Mouse (Mus musculus): ENCODE results near the gene Ggcx. TPM values are rescaled to one million over a fixed set of nuclear protein-coding genes. Genes with fewer than 3 reads are reported as not detected.

Gene Ggcx
- polyA plus RNA-seq, 1 experiment from 2014 or later = 21.8 TPM

DNA sequence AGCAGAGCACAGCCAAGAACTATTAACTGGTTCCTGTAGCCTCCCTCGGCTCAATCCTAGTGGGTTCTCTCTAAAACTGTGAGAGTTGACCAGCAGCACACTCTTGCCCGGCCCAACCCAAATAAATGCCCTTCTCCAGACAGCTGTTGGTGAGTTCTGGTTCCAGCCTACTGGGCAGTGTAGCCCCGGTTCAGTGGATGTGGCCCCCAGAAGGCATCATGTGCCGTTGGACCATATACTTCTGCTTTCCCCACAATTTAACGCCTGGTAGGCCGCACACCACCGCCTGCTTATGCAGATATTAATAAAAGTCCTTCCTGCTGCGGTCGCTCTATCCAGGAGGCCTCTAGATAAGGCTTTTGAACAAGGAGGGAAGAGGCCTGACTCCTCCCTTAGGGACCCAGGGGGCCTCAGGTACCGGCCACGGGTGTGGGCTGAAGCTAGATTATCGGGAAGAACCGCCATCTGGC lies 24.6 kb upstream of the Ggcx start:
- under 1% methylated on average over 13 of the region's 13 CpGs for WGBS (ENCODE audit: insufficient replicate concordance)
- Histone ChIP-seq H3K4me1 (peaks cover 76% of the 10 kb centered on the region), H3K27ac (peak overlapping the region; percentile 99), H3K4me2 (peak overlapping the region; percentile 78), H3K36me3 (peaks cover 64% of the 10 kb centered on the region), H3K9me3 (replicated peaks) (no peaks in the 10 kb centered on the region), H3K9ac (peak overlapping the region; percentile 98), H3K27me3 (replicated peaks) (no peaks in the 10 kb centered on the region), H3K4me3 (peak overlapping the region; percentile 84)
- ATAC-seq = peak; percentile 92

DNA sequence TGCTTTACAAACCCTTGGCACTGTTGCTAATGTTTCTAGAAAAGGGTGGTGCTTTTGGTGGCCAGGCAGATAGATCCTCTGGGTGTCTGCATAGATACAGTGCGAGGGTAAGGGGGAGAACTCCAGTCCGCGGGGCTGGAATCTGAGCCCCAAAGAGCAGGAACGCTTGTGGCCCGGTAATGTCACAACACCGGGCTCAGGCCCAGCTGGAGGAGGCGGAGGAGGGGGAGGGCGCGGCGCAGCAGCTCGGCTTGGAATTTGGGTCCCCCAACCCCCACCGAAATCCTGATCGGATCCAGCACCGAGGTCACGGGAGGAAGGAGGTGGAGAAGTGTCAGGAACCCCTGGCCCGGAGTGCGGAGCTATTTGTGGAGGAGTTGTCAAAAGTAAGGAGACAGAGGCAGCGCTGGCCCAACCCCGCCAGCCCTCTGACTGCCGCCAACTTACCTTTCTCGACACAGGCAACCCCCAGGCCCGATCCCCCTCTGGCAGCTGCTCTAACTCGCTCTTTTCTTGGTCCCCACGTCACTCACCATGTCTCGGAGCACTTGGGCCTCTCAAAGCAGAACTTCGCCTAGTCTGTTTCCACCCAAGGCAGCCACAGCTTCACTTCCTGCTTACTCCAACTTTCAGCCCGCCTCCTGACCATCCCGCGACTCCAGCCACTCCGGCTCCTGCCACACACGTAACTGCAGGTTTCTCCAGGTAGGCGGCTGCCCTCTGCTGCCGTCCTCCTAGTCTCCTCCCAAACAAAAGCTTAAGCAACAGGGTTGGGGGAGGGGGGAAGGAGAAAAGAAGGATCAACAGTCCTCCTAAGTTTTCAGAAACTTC lies 24.0 kb upstream of the Ggcx start, which contains the start of gene Vamp8:
Gene Vamp8, minus strand, starts transcription at position 763 of the 831 bp plus-strand sequence.
- Histone ChIP-seq H3K9ac (peak within 1 kb of the TSS; percentile 98), H3K27me3 (replicated peaks) (no peaks in the 10 kb centered on the region), H3K4me3 (peak within 1 kb of the TSS; percentile 84), H3K4me1 (peaks cover 76% of the 10 kb centered on the region), H3K27ac (peak within 1 kb of the TSS; percentile 99), H3K36me3 (peaks cover 63% of the 10 kb centered on the region), H3K9me3 (replicated peaks) (no peaks in the 10 kb centered on the region), H3K4me2 (peak within 1 kb of the TSS; percentile 78)
- WGBS (ENCODE audit: insufficient replicate concordance) = under 1% methylated on average over 33 of the region's 33 CpGs
- ATAC-seq = peak; percentile 34

DNA sequence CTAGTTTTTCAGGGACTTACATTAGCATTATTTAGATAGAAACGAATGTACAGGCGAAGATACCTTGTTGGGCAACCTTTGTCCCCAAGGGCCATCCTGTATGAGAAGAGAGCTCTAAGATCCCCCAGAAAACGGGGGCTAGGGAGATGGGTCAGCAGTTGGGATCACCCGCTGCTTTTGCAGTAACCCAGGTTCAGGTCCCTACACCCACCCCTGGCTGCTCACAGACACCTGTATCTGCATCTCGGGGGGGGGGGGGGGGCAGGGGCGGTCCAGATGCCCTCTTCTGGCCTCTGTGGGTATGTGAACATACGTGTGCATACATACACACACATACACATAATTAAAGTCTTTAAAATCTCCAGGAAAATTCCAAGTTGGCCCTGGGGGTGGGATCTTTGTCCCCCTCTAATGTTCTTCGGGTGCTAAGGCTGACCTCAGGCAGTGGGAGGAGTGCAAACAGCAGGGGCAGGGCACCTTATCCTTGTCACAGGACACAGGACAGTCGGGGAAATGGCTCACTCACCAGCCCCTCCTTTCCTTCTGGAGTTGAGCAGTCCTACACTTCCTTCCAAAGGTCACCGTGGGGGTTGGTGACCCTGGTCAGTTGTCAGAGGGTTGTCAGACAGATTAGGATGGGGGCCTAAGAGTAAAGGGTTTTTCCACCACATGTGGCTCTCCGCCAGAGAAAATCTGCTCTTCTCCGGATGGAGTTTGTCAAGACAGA lies 23.1 kb upstream of the Ggcx start:
- peak overlapping the region; percentile 84 for H3K4me3 ChIP-seq
- 1% methylated on average over 12 of the region's 12 CpGs for WGBS (ENCODE audit: insufficient replicate concordance)
- peak overlapping the region; percentile 99 for H3K27ac ChIP-seq
- H3K4me2 ChIP-seq = peak overlapping the region; percentile 78
- peaks cover 71% of the 10 kb centered on the region for H3K4me1 ChIP-seq
- ATAC-seq = peak; percentile 71
- H3K9me3 ChIP-seq (replicated peaks) = no peaks in the 10 kb centered on the region
- peaks cover 57% of the 10 kb centered on the region for H3K36me3 ChIP-seq
- no peaks in the 10 kb centered on the region for H3K27me3 ChIP-seq (replicated peaks)
- peak overlapping the region; percentile 98 for H3K9ac ChIP-seq

DNA sequence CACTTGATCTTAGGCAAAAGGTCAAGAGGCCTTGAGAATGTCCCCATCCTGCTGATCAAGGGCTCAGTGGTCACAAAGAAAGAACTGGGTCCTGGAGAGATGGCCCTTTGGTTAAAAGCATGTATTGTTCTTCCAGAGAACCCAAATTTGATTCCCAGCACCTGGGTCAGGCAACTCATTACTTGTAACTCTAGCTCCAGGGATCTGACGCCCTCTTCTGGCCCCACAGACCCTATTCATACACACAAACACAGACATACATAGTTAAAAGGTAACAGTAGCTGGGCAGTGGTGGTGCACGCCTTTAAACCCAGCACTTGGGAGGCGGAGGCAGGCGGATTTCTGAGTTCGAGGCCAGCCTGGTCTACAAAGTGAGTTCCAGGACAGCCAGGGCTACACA lies 21.8 kb upstream of the Ggcx start:
- Histone ChIP-seq H3K36me3 (peaks cover 46% of the 10 kb centered on the region), H3K4me3 (peak overlapping the region; percentile 84), H3K9me3 (replicated peaks) (no peaks in the 10 kb centered on the region), H3K27me3 (replicated peaks) (no peaks in the 10 kb centered on the region), H3K27ac (peak overlapping the region; percentile 83), H3K4me1 (peaks cover 66% of the 10 kb centered on the region), H3K9ac (no peak overlapping the region), H3K4me2 (peak overlapping the region; percentile 78)
- 89% methylated on average over 5 of the region's 5 CpGs for WGBS (ENCODE audit: insufficient replicate concordance)
- no peak for ATAC-seq

DNA sequence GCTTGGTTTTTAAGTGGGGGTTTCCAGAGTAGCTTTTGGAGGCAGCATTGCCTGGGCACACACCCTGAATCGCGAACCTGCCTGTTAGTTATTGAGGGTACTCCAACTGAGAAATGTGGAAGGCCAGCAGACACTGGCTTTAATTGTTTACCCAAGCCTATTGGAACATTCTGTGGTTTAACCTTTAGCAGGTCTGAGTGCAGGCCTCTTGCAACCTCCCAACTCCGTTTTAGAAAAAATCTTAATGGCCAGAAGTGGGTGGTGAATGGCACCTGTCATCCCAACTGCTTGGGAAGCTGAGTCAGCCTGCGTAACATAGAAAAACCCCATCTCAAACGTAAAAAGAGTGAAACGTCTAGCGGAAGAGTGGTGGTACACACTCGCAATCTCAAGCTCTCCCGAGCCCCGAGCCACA lies 17.3 kb upstream of the Ggcx start:
- Histone ChIP-seq H3K4me1 (peaks cover 68% of the 10 kb centered on the region), H3K36me3 (peaks cover 30% of the 10 kb centered on the region), H3K4me2 (no peak overlapping the region), H3K9ac (no peak overlapping the region), H3K27ac (0 out of 2 replicates have a peak overlapping the region, but pooled peaks have one; percentile 30), H3K27me3 (replicated peaks) (no peaks in the 10 kb centered on the region), H3K9me3 (replicated peaks) (no peaks in the 10 kb centered on the region), H3K4me3 (no peak overlapping the region)
- no peak for ATAC-seq
- WGBS (ENCODE audit: insufficient replicate concordance) = 77% methylated on average over 10 of the region's 10 CpGs

DNA sequence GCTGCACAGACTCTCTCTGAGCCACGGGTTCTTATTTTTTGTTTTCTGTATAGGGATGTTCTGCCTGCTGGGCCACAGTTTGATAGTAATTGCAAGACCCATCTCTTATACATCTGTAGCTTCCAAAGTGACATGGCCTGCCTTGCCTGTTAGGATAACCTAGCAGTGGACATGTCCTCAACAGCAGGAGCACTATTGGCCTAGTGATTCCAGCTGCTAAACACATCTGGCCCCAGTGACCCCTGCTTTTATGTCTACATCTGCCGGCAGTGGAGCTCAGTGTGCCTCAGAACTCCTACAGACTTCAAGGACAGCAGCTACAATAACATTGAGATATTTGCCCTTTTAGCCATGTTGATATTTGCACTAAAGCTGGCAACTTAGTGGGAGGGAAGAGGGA lies 14.1 kb upstream of the Ggcx start:
- H3K36me3 ChIP-seq = peaks cover 3% of the 10 kb centered on the region; the same call in 1 of the 2 replicates
- H3K9me3 ChIP-seq (replicated peaks) = no peaks in the 10 kb centered on the region
- no peak overlapping the region for H3K4me2 ChIP-seq
- H3K4me3 ChIP-seq = no peak overlapping the region
- ATAC-seq = no peak
- peaks cover 39% of the 10 kb centered on the region for H3K4me1 ChIP-seq
- no peak overlapping the region for H3K27ac ChIP-seq
- H3K9ac ChIP-seq = no peak overlapping the region
- no peaks in the 10 kb centered on the region for H3K27me3 ChIP-seq (replicated peaks)
- 68% methylated on average over 2 of the region's 2 CpGs for WGBS (ENCODE audit: insufficient replicate concordance)

DNA sequence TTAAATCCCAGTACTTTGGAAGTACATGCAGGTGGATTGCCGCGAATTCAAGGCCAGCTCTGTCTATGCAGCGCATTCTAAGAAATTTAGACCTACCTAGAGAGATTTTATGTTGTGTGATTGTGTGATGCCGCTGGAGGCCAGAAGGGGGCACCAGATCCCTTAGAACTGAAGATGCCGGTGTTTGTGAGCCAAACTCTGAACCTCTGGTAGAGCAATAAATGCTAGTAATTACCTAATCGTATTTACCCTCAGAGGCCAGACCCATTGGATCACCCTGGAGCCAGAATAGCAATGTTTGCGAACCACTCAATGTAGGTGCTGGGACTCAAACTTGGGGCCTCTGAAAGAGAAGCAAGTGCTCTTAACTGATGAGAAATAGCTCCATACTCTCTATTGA lies 12.2 kb upstream of the Ggcx start:
- Histone ChIP-seq H3K4me1 (peaks cover 34% of the 10 kb centered on the region), H3K36me3 (no peaks in the 10 kb centered on the region), H3K27ac (no peak overlapping the region), H3K4me3 (no peak overlapping the region), H3K27me3 (replicated peaks) (no peaks in the 10 kb centered on the region), H3K9ac (no peak overlapping the region), H3K4me2 (no peak overlapping the region), H3K9me3 (replicated peaks) (no peaks in the 10 kb centered on the region)
- 17% methylated on average over 7 of the region's 7 CpGs for WGBS (ENCODE audit: insufficient replicate concordance)
- ATAC-seq = peak; percentile 26; the same call in 1 of the 2 replicates

DNA sequence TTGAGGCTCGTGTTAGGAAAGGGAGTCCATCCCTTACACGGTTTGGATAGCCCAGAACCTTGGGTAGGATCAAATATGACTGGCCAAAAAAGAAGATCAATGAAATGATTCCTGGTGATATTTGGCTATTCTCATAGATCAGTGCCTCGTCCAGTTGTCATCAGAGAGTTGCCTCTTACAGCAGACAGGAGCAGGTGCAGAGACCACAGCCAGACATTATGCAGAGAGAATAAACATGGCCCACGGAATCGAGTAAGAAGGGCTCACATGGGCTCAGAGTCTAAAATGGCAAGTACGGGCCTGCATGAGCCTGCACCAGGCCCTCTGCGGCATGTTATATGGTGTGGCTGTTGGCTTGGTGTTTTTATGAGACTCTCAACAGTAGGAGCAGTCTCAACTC lies 8.8 kb upstream of the Ggcx start:
- Histone ChIP-seq H3K36me3 (no peaks in the 10 kb centered on the region), H3K4me3 (no peak overlapping the region), H3K27me3 (replicated peaks) (no peaks in the 10 kb centered on the region), H3K27ac (no peak overlapping the region), H3K9ac (no peak overlapping the region), H3K9me3 (replicated peaks) (no peaks in the 10 kb centered on the region), H3K4me2 (no peak overlapping the region), H3K4me1 (peaks cover 6% of the 10 kb centered on the region)
- 80% methylated on average over 7 of the region's 7 CpGs for WGBS (ENCODE audit: insufficient replicate concordance)
- no peak for ATAC-seq

DNA sequence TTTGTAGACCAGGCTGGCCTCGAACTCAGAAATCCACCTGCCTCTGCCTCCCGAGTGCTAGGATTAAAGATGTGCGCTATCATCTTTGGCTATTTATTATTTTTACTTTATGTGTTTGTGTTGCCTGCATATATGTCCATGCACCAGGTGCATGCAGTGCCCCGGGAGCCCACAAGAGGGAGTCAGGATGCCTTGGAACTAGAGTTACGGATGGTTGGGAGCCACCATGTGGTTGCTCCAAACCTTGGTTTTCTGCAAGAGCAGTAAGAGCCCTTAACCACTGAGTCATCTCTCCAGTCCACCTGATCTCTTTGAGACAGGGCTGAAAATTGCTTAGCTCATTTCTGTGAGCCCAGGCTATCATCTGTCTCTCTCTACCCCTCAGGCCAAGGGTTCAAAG lies 7.0 kb upstream of the Ggcx start:
- Histone ChIP-seq H3K36me3 (no peaks in the 10 kb centered on the region), H3K4me1 (peaks cover 6% of the 10 kb centered on the region), H3K27ac (no peak overlapping the region), H3K9ac (no peak overlapping the region), H3K27me3 (replicated peaks) (no peaks in the 10 kb centered on the region), H3K9me3 (replicated peaks) (no peaks in the 10 kb centered on the region), H3K4me2 (no peak overlapping the region), H3K4me3 (no peak overlapping the region)
- peak; percentile 82 for ATAC-seq
- WGBS (ENCODE audit: insufficient replicate concordance) = 2% methylated on average over 5 of the region's 5 CpGs

DNA sequence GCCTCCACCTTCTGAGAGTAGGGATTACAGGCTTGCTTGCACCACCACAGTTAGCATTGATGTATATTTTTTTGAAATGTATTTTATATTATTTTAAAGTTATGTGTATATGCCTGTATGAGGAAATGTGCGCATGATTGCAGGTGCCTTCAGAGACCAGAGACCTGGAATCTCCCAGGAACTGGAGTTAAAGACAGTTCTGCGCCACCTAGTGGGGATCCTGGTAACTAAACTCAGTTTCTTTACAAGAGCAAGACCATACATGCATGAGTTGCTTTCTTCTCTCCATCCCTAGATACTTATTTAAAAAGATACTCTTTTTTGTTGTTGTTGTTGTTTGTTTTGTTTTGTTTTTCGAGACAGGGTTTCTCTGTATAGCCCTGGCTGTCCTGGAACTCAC lies 4.5 kb upstream of the Ggcx start:
- no peaks in the 10 kb centered on the region for H3K9me3 ChIP-seq (replicated peaks)
- H3K27me3 ChIP-seq (replicated peaks) = no peaks in the 10 kb centered on the region
- no peak overlapping the region for H3K4me2 ChIP-seq
- H3K36me3 ChIP-seq = no peaks in the 10 kb centered on the region
- no peak overlapping the region for H3K4me3 ChIP-seq
- no peak for ATAC-seq
- H3K27ac ChIP-seq = no peak overlapping the region
- 10% methylated on average over 3 of the region's 3 CpGs for WGBS (ENCODE audit: insufficient replicate concordance)
- H3K9ac ChIP-seq = no peak overlapping the region
- peaks cover 14% of the 10 kb centered on the region for H3K4me1 ChIP-seq

DNA sequence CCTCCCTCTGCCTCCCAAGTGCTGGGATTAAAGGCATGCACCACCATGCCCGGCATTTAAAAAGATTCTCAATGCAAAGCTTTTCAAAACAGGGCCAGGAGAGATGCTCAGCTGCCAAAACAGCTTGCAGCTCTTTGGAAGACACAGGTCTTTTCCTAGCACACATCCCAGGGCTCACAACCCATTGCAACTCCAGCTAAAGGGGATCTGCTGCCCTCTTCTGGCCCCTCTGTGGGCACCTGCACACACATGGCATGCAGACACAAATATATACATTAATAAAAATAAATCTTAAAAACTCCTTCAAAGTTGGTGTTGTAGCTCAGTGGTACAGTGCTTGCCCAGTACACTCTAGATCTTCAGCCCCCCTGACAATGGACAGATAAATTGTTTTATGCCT lies 4.1 kb upstream of the Ggcx start:
- no peak overlapping the region for H3K4me2 ChIP-seq
- no peak for ATAC-seq
- H3K4me1 ChIP-seq = peaks cover 19% of the 10 kb centered on the region
- H3K27me3 ChIP-seq (replicated peaks) = no peaks in the 10 kb centered on the region
- H3K9ac ChIP-seq = no peak overlapping the region
- H3K4me3 ChIP-seq = no peak overlapping the region
- 21% methylated on average over 1 of the region's 1 CpGs for WGBS (ENCODE audit: insufficient replicate concordance)
- H3K27ac ChIP-seq = no peak overlapping the region
- no peaks in the 10 kb centered on the region for H3K9me3 ChIP-seq (replicated peaks)
- no peaks in the 10 kb centered on the region for H3K36me3 ChIP-seq

DNA sequence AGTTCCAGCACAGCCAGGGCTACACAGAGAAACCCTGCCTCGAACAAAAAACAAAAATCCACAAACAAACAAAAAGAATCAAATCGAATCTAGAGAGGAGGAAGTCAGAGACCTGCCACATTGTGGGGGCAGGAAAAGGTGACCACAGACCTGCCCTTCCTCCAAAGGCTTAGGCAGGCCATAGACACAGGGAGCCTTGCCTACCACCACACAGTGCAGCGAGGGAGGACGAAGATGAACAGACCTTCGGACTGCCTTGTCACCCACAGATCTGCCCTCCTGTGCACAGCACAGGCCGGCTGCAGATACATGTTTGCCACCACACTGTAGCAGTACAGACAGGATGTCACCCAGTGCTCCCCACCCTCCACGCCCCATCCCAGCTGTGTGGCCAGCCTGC lies 3.6 kb upstream of the Ggcx start:
- WGBS (ENCODE audit: insufficient replicate concordance) = 41% methylated on average over 7 of the region's 7 CpGs
- no peak for ATAC-seq

More for the DNA sequence above, 3.6 kb upstream of the Ggcx start:
- Histone ChIP-seq H3K36me3 (no peaks in the 10 kb centered on the region), H3K4me3 (no peak overlapping the region), H3K4me2 (no peak overlapping the region), H3K9ac (no peak overlapping the region), H3K4me1 (peaks cover 24% of the 10 kb centered on the region), H3K27ac (no peak overlapping the region), H3K9me3 (replicated peaks) (no peaks in the 10 kb centered on the region), H3K27me3 (replicated peaks) (no peaks in the 10 kb centered on the region)

All from liver, embryonic 12.5 days (tissue).